Mouse (Mus musculus): ENCODE data around the gene Grin2a.
"Not testable (repeated sequence)": the region's sequence is repeated elsewhere in the genome, so short reads cannot be mapped to it uniquely, and the experiment has no call there.

Grin2a gene

GRCm38 (mm10) chr16:9663508-9663907, 331.9 kb downstream of the Grin2a start:
- DNase-seq (ENCODE audit: low read depth, low spot score): no peak

- DNase-seq (ENCODE audit: low read depth, low spot score): no peak
Observed at GRCm38 (mm10) chr16:9625652-9626444, 369.5 kb downstream of the Grin2a start.

GRCm38 (mm10) chr16:9624346-9624745, 371.0 kb downstream of the Grin2a start:
- DNase-seq (ENCODE audit: low read depth, low spot score): no peak

- no peak for DNase-seq (ENCODE audit: low read depth, low spot score)
Observed at GRCm38 (mm10) chr16:9618206-9618605, 377.2 kb downstream of the Grin2a start.

- no peak for DNase-seq (ENCODE audit: low read depth, low spot score)
Observed at GRCm38 (mm10) chr16:9617215-9617614, 378.1 kb downstream of the Grin2a start.

GRCm38 (mm10) chr16:9616807-9617206, 378.6 kb downstream of the Grin2a start:
- DNase-seq (ENCODE audit: low read depth, low spot score): no peak

GRCm38 (mm10) chr16:9612596-9612995, 382.8 kb downstream of the Grin2a start:
- DNase-seq (ENCODE audit: low read depth, low spot score): not testable (repeated sequence)

GRCm38 (mm10) chr16:9607432-9607831, 387.9 kb downstream of the Grin2a start:
- DNase-seq (ENCODE audit: low read depth, low spot score): no peak

- no peak for DNase-seq (ENCODE audit: low read depth, low spot score)
Observed at GRCm38 (mm10) chr16:9603983-9604382, 391.4 kb downstream of the Grin2a start.

GRCm38 (mm10) chr16:9602579-9602978, 392.8 kb downstream of the Grin2a start:
- DNase-seq (ENCODE audit: low read depth, low spot score): no peak

- no peak for DNase-seq (ENCODE audit: low read depth, low spot score)
Observed at GRCm38 (mm10) chr16:9589176-9589575, 406.2 kb downstream of the Grin2a start.

- DNase-seq (ENCODE audit: low read depth, low spot score): no peak
Observed at GRCm38 (mm10) chr16:9588431-9588830, 406.9 kb downstream of the Grin2a start.

- no peak for DNase-seq (ENCODE audit: low read depth, low spot score)
Observed at GRCm38 (mm10) chr16:9583981-9584380, 411.4 kb downstream of the Grin2a start.

GRCm38 (mm10) chr16:9571793-9572192, 423.6 kb downstream of the Grin2a start:
- no peak for DNase-seq (ENCODE audit: low read depth, low spot score)

- DNase-seq (ENCODE audit: low read depth, low spot score): no peak
Observed at GRCm38 (mm10) chr16:9567286-9567685, 428.1 kb downstream of the Grin2a start.

- no peak for DNase-seq (ENCODE audit: low read depth, low spot score)
Observed at GRCm38 (mm10) chr16:9561816-9562215, 433.5 kb downstream of the Grin2a start.

- no peak for DNase-seq (ENCODE audit: low read depth, low spot score)
Observed at GRCm38 (mm10) chr16:9535196-9535595, 460.2 kb downstream of the Grin2a start.

GRCm38 (mm10) chr16:9533564-9534332, 461.6 kb downstream of the Grin2a start:
- no peak for DNase-seq (ENCODE audit: low read depth, low spot score)

- DNase-seq (ENCODE audit: low read depth, low spot score): no peak
Observed at GRCm38 (mm10) chr16:9532843-9533532, 462.4 kb downstream of the Grin2a start.

GRCm38 (mm10) chr16:9527214-9527613, 468.1 kb downstream of the Grin2a start:
- DNase-seq (ENCODE audit: low read depth, low spot score): no peak

- DNase-seq (ENCODE audit: low read depth, low spot score): no peak
Observed at GRCm38 (mm10) chr16:9523314-9523713, 472.0 kb downstream of the Grin2a start.

Data from 3T3-L1 (cell line).